Mouse (Mus musculus) embryonic facial prominence, embryonic 11.5 days (tissue): ENCODE results near the gene Psmb11. TPM values are rescaled to one million over a fixed set of nuclear protein-coding genes. Genes with fewer than 3 reads are reported as not detected.

Source experiments
- ATAC-seq: fragments of 200-750 bp; cut with Nextera tagmentation; replicated peaks from 2 replicates; pipeline ENCODE4 v1.8.0; 2017; ENCODE audit warnings: low read depth; ENCODE audit not compliant: insufficient number of reproducible peaks, low FRiP score, low TSS enrichment
- DNase-seq: peaks from one replicate; pipeline ENCODE4 v3.0.0-alpha.2; 2015; ENCODE audit warnings: low spot score
- H3K27ac ChIP-seq: fragments of 300-500 bp; sonication (generic); replicated peaks from 2 replicates; pipeline ENCODE4 v1.5.1; 2014; ENCODE audit warnings: mild to moderate bottlenecking, low read depth, low read length, control low read depth
- H3K27me3 ChIP-seq: fragments of 300-500 bp; sonication (generic); 2 replicates; pipeline ENCODE4 v1.6.1; 2014; ENCODE audit warnings: mild to moderate bottlenecking, low read length, moderate library complexity, mixed read lengths; ENCODE audit not compliant: control insufficient read depth, insufficient read depth
- H3K36me3 ChIP-seq: fragments of 300-500 bp; sonication (generic); replicated peaks from 2 replicates; pipeline ENCODE4 v1.6.1; 2014; ENCODE audit warnings: low read depth, mild to moderate bottlenecking, low read length, moderate library complexity, mixed read lengths; ENCODE audit not compliant: control insufficient read depth, insufficient read depth
- H3K4me1 ChIP-seq: fragments of 300-500 bp; sonication (generic); 2 replicates; pipeline ENCODE4 v1.6.1; 2014; ENCODE audit warnings: low read length, mixed read lengths; ENCODE audit not compliant: control insufficient read depth, insufficient read depth
- H3K4me2 ChIP-seq: fragments of 300-500 bp; sonication (generic); 2 replicates; pipeline ENCODE4 v1.6.1; 2014; ENCODE audit warnings: low read depth, mild to moderate bottlenecking, control low read depth, low read length, moderate library complexity
- H3K4me3 ChIP-seq: fragments of 300-500 bp; sonication (generic); 2 replicates; pipeline ENCODE4 v1.5.1; 2014; ENCODE audit warnings: low read depth, low read length, control low read depth
- H3K9ac ChIP-seq: fragments of 300-500 bp; sonication (generic); replicated peaks from 2 replicates; pipeline ENCODE4 v1.6.1; 2014; ENCODE audit warnings: mild to moderate bottlenecking, control low read depth, low read length
- H3K9me3 ChIP-seq: fragments of 300-500 bp; sonication (generic); replicated peaks from 2 replicates; pipeline ENCODE4 v1.6.1; 2016; ENCODE audit warnings: mild to moderate bottlenecking, low read length, inconsistent platforms, mixed read lengths; ENCODE audit not compliant: control insufficient read depth
- WGBS: fragments of 180-500 bp; shearing (Covaris S2); extraction: QIAGEN DNeasy Blood & Tissue Kit; methylation state at CpG from one replicate; pipeline ENCODE4 v1.1.7; 2014; 5-methylcytosine and 5-hydroxymethylcytosine counted together
- polyA plus RNA-seq: library from polyadenylated mRNA; unstranded; fragments of >200 nt; fragmentation: Nextera tagmentation; extraction: Ambion mirVana; gene quantifications from 2 replicates; pipeline ENCODE4 v1.2.1, GENCODE M21; 2014

The Psmb11 gene
- polyA plus RNA-seq, 1 experiment from 2014 or later: not detected

GRCm38 (mm10) chr14:54636954-54637353, 15.7 kb downstream of the Psmb11 start:
- DNase-seq (peak; percentile 67), ATAC-seq (no peak)
- H3K9ac ChIP-seq: no peak overlapping the region
- H3K36me3 ChIP-seq: peaks cover 11% of the 10 kb centered on the region
- H3K4me1 ChIP-seq: peaks cover 6% of the 10 kb centered on the region; the same call in 1 of the 2 replicates
- no peaks in the 10 kb centered on the region for H3K27me3 ChIP-seq
- H3K27ac ChIP-seq: no peak overlapping the region
- H3K4me3 ChIP-seq: no peak overlapping the region
- H3K4me2 ChIP-seq: no peak overlapping the region
- WGBS: 47% methylated on average over 8 of the region's 8 CpGs
- H3K9me3 ChIP-seq: no peaks in the 10 kb centered on the region

GRCm38 (mm10) chr14:54638210-54638609, 17.0 kb downstream of the Psmb11 start:
- Histone ChIP-seq H3K4me3 (no peak overlapping the region), H3K4me2 (no peak overlapping the region), H3K4me1 (peaks cover 6% of the 10 kb centered on the region; the same call in 1 of the 2 replicates), H3K36me3 (peaks cover 8% of the 10 kb centered on the region), H3K27ac (no peak overlapping the region), H3K27me3 (no peaks in the 10 kb centered on the region), H3K9ac (no peak overlapping the region), H3K9me3 (no peaks in the 10 kb centered on the region)
- DNase-seq (no peak), ATAC-seq (no peak)
- 90% methylated on average over 5 of the region's 5 CpGs for WGBS

GRCm38 (mm10) chr14:54640121-54640520, 18.9 kb downstream of the Psmb11 start:
- Histone ChIP-seq H3K4me3 (peak overlapping the region; percentile 75), H3K9me3 (no peaks in the 10 kb centered on the region), H3K27me3 (no peaks in the 10 kb centered on the region), H3K36me3 (peaks cover 15% of the 10 kb centered on the region), H3K27ac (no peak overlapping the region), H3K4me2 (peak overlapping the region; percentile 95), H3K4me1 (peaks cover 6% of the 10 kb centered on the region; the same call in 1 of the 2 replicates), H3K9ac (peak overlapping the region; percentile 92; the same call in 1 of the 2 replicates)
- 19% methylated on average over 4 of the region's 4 CpGs for WGBS
- DNase-seq (no peak), ATAC-seq (no peak)

GRCm38 (mm10) chr14:54640946-54641304, 19.7 kb downstream of the Psmb11 start, which contains the start of gene Gm17606:
Gene Gm17606 (plus strand): TSS chr14:54640952.
- Histone ChIP-seq H3K36me3 (peaks cover 23% of the 10 kb centered on the region), H3K9ac (peak within 1 kb of the TSS; percentile 92), H3K4me2 (peak within 1 kb of the TSS; percentile 95), H3K27ac (peak within 1 kb of the TSS; percentile 64), H3K4me1 (peaks cover 6% of the 10 kb centered on the region; the same call in 1 of the 2 replicates), H3K9me3 (no peaks in the 10 kb centered on the region), H3K4me3 (peak within 1 kb of the TSS; percentile 75), H3K27me3 (no peaks in the 10 kb centered on the region)
- DNase-seq (no peak), ATAC-seq (no peak; the same call in 1 of the 2 replicates)
- WGBS: 0% methylated on average over 21 of the region's 28 CpGs

GRCm38 (mm10) chr14:54641305-54641969, 20.2 kb downstream of the Psmb11 start, which contains the start of gene Cdh24:
Gene Cdh24 (minus strand): TSS chr14:54641364.
- H3K27me3 ChIP-seq: no peaks in the 10 kb centered on the region
- H3K4me1 ChIP-seq: peaks cover 6% of the 10 kb centered on the region; the same call in 1 of the 2 replicates
- peak within 1 kb of the TSS; percentile 64 for H3K27ac ChIP-seq
- peak; percentile 95 for DNase-seq
- peak within 1 kb of the TSS; percentile 75 for H3K4me3 ChIP-seq
- H3K4me2 ChIP-seq: peak within 1 kb of the TSS; percentile 95
- peak; percentile 89 for ATAC-seq
- no peaks in the 10 kb centered on the region for H3K9me3 ChIP-seq
- H3K36me3 ChIP-seq: peaks cover 28% of the 10 kb centered on the region
- peak within 1 kb of the TSS; percentile 92 for H3K9ac ChIP-seq
- under 1% methylated on average over 52 of the region's 52 CpGs for WGBS

GRCm38 (mm10) chr14:54642224-54642944, 21.2 kb downstream of the Psmb11 start:
- no peak overlapping the region for H3K4me3 ChIP-seq
- peaks cover 6% of the 10 kb centered on the region; the same call in 1 of the 2 replicates for H3K4me1 ChIP-seq
- ATAC-seq (no peak), DNase-seq (no peak)
- peaks cover 32% of the 10 kb centered on the region for H3K36me3 ChIP-seq
- H3K9me3 ChIP-seq: no peaks in the 10 kb centered on the region
- no peak overlapping the region for H3K27ac ChIP-seq
- no peaks in the 10 kb centered on the region for H3K27me3 ChIP-seq
- WGBS: 77% methylated on average over 22 of the region's 25 CpGs
- no peak overlapping the region for H3K4me2 ChIP-seq
- H3K9ac ChIP-seq: no peak overlapping the region; the same call in 1 of the 2 replicates

GRCm38 (mm10) chr14:54643011-54643410, 21.8 kb downstream of the Psmb11 start:
- WGBS: 87% methylated on average over 2 of the region's 2 CpGs
- H3K27me3 ChIP-seq: no peaks in the 10 kb centered on the region
- H3K36me3 ChIP-seq: peaks cover 34% of the 10 kb centered on the region
- no peak overlapping the region for H3K9ac ChIP-seq
- H3K4me2 ChIP-seq: no peak overlapping the region
- no peak for ATAC-seq
- H3K27ac ChIP-seq: no peak overlapping the region
- H3K4me1 ChIP-seq: peaks cover 6% of the 10 kb centered on the region; the same call in 1 of the 2 replicates
- DNase-seq: no peak
- H3K9me3 ChIP-seq: no peaks in the 10 kb centered on the region
- no peak overlapping the region for H3K4me3 ChIP-seq

GRCm38 (mm10) chr14:54644294-54644693, 23.1 kb downstream of the Psmb11 start:
- H3K36me3 ChIP-seq: peaks cover 37% of the 10 kb centered on the region
- DNase-seq (no peak), ATAC-seq (no peak)
- 94% methylated on average over 9 of the region's 9 CpGs for WGBS
- H3K9ac ChIP-seq: no peak overlapping the region
- no peak overlapping the region for H3K4me2 ChIP-seq
- H3K27ac ChIP-seq: no peak overlapping the region
- H3K9me3 ChIP-seq: no peaks in the 10 kb centered on the region
- H3K4me1 ChIP-seq: peaks cover 5% of the 10 kb centered on the region; the same call in 1 of the 2 replicates
- no peaks in the 10 kb centered on the region for H3K27me3 ChIP-seq
- no peak overlapping the region for H3K4me3 ChIP-seq
